Mouse (Mus musculus) lung, embryonic 14.5 days (tissue): ENCODE measurements around the gene Cenpb. TPM values are rescaled to one million over a fixed set of nuclear protein-coding genes. Genes with fewer than 3 reads are reported as not detected.

Experiments used
- ATAC-seq: fragments of 200-750 bp; cut with Nextera tagmentation; 2 replicates; pipeline ENCODE4 v1.8.0; 2017; ENCODE audit warnings: mild to moderate bottlenecking, moderate TSS enrichment, moderate library complexity; ENCODE audit not compliant: insufficient read depth
- DNase-seq: peaks from one replicate; pipeline ENCODE4 v3.0.0-alpha.2; 2015
- H3K27ac ChIP-seq: fragments of 300-500 bp; sonication (generic); 2 replicates; pipeline ENCODE4 v1.5.1; 2014; ENCODE audit warnings: low read depth, mild to moderate bottlenecking, moderate library complexity
- H3K27me3 ChIP-seq: fragments of 300-500 bp; sonication (generic); 2 replicates; pipeline ENCODE4 v1.6.1; 2014; ENCODE audit warnings: low read length, control low read depth; ENCODE audit not compliant: insufficient read depth
- H3K36me3 ChIP-seq: fragments of 300-500 bp; sonication (generic); 2 replicates; pipeline ENCODE4 v1.6.1; 2014; ENCODE audit warnings: control low read depth; ENCODE audit not compliant: insufficient read depth
- H3K4me1 ChIP-seq: fragments of 300-500 bp; sonication (generic); 2 replicates; pipeline ENCODE4 v1.6.1; 2014; ENCODE audit warnings: antibody characterized with exemption, control low read depth; ENCODE audit not compliant: insufficient read depth
- H3K4me2 ChIP-seq: fragments of 300-500 bp; sonication (generic); 2 replicates; pipeline ENCODE4 v1.6.1; 2014; ENCODE audit warnings: mild to moderate bottlenecking
- H3K4me3 ChIP-seq: fragments of 300-500 bp; sonication (generic); 2 replicates; pipeline ENCODE4 v1.5.1; 2014; ENCODE audit warnings: low read depth, low read length
- H3K9ac ChIP-seq: fragments of 300-500 bp; sonication (generic); 2 replicates; pipeline ENCODE4 v1.6.1; 2014
- H3K9me3 ChIP-seq: fragments of 300-500 bp; sonication (generic); 2 replicates; pipeline ENCODE4 v1.6.1; 2016; ENCODE audit warnings: low read depth, low read length, control low read depth
- CTCF ChIP-seq: IDR thresholded peaks from 2 replicates; pipeline ENCODE4 v1.5.1; 2016; ENCODE audit warnings: antibody characterized with exemption, low read depth
- WGBS: fragments of 180-500 bp; shearing (Covaris S2); extraction: QIAGEN DNeasy Blood & Tissue Kit; methylation state at CpG from one replicate; pipeline ENCODE4 v1.1.7; 2014; 5-methylcytosine and 5-hydroxymethylcytosine counted together
- polyA plus RNA-seq: library from polyadenylated mRNA; unstranded; fragments of >200 nt; fragmentation: Nextera tagmentation; extraction: Ambion mirVana; gene quantifications from 2 replicates; pipeline ENCODE4 v1.2.1, GENCODE M21; 2014

Cenpb gene
- polyA plus RNA-seq, 1 experiment from 2014 or later = 9.3 TPM

GRCm38 (mm10) chr2:131175286-131175944 is 4.5 kb downstream of the Cenpb start:
- peak overlapping the region; percentile 67; the same call in 1 of the 2 replicates for H3K27ac ChIP-seq
- 74% methylated on average over 3 of the region's 3 CpGs for WGBS
- no peak overlapping the region for H3K4me3 ChIP-seq
- no peaks in the 10 kb centered on the region for H3K9me3 ChIP-seq
- TF ChIP-seq CTCF = no peak
- DNase-seq (no peak), ATAC-seq (no peak)
- H3K27me3 ChIP-seq = peaks cover 28% of the 10 kb centered on the region
- H3K36me3 ChIP-seq = peaks cover 14% of the 10 kb centered on the region; the same call in 1 of the 2 replicates
- H3K4me1 ChIP-seq = peaks cover 21% of the 10 kb centered on the region
- no peak overlapping the region for H3K4me2 ChIP-seq
- no peak overlapping the region for H3K9ac ChIP-seq

DNA sequence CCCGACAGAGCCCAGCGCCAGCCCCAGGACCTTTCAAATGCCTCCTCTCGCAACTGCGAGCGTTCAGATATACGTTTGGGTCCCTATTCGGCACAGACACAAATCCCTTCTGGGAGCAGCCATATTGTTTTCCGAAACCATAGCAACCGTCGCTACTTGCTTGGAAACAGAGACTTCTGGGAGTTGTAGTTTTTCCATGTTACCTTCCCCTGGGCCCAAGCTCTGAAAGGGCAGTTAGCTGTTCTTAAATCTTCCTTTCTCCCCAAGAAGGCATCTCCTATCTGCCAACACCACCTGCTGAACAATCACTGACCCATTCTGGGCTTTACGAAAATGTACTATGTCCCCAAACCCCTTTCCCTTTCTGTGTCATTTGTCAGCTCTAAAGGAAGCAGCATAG is 5.2 kb downstream of the Cenpb start:
- H3K9me3 ChIP-seq = no peaks in the 10 kb centered on the region
- peak overlapping the region; percentile 81 for H3K4me2 ChIP-seq
- 4% methylated on average over 11 of the region's 11 CpGs for WGBS
- H3K4me3 ChIP-seq = peak overlapping the region; percentile 30
- H3K9ac ChIP-seq = peak overlapping the region; percentile 23; the same call in 1 of the 2 replicates
- H3K27ac ChIP-seq = no peak overlapping the region
- H3K27me3 ChIP-seq = peaks cover 30% of the 10 kb centered on the region
- H3K36me3 ChIP-seq = peaks cover 14% of the 10 kb centered on the region; the same call in 1 of the 2 replicates
- TF ChIP-seq CTCF = no peak
- DNase-seq = peak; percentile 92
- H3K4me1 ChIP-seq = peaks cover 21% of the 10 kb centered on the region
- ATAC-seq = peak; percentile 27; the same call in 1 of the 2 replicates

DNA sequence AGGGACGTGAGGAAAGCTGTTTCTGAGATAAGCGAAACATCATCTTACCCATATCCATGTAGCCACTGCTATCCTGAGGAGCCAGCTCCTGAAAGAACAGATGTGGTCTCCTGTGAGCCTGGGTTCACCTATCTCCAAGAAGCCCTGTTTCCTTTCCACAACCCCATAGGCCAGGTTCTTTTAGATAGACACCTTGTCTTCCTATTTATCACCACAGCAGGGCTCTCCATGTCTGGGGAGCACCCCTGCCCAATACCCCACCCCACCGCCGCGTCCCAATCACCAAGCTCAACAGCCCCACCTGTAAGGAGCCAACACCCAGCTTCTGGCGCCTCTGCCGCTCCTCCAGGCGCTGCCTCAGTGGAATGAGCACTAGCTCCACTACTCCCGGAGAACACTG is 7.5 kb downstream of the Cenpb start:
- H3K9me3 ChIP-seq = no peaks in the 10 kb centered on the region
- peaks cover 13% of the 10 kb centered on the region; the same call in 1 of the 2 replicates for H3K36me3 ChIP-seq
- H3K9ac ChIP-seq = no peak overlapping the region
- ATAC-seq (no peak), DNase-seq (no peak)
- 52% methylated on average over 9 of the region's 9 CpGs for WGBS
- no peak overlapping the region for H3K4me3 ChIP-seq
- no peak overlapping the region for H3K27ac ChIP-seq
- H3K4me2 ChIP-seq = no peak overlapping the region
- H3K27me3 ChIP-seq = peaks cover 30% of the 10 kb centered on the region
- no peak for TF ChIP-seq CTCF
- peaks cover 8% of the 10 kb centered on the region for H3K4me1 ChIP-seq

DNA sequence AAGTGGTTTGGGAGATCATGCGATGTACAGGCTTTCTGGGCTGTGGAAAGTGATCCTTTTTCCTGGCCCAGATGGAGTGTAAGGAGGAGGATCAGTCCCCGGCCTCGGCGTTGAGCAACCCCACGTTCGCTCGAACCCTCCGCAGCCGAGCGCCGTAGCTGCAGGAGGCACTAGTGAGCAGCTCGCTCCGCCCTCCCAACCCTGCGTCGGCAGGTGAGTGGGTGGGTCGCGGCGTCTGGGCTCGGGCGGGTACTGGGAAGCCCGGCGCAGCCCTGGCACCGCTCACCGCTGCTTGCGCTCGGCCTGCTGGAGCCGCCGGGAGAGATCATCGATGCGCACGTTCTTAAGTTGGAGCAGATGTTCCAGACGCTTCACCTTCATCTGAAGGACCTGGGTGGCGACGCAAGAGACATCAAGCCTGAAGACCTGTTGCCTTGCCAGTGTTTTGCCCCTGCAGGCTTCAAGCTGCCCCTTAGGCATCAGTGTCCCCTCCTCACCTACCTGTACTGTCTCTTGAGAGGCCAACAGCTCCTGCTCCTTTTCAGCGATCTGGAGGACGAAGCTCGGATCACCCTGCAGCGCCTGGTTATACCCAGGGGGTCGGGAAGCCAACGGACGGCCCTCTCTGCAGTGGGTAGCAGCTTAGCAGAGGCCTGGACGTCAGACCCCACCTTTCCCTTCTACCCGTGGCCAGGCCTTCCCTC is 8.3 kb downstream of the Cenpb start:
- H3K9me3 ChIP-seq = no peaks in the 10 kb centered on the region
- peak; percentile 40 for DNase-seq
- no peak for ATAC-seq
- TF ChIP-seq CTCF = peak; percentile 37; the same call in 1 of the 2 replicates
- H3K9ac ChIP-seq = no peak overlapping the region; the same call in 1 of the 2 replicates
- H3K4me2 ChIP-seq = peak overlapping the region; percentile 50
- H3K27me3 ChIP-seq = peaks cover 30% of the 10 kb centered on the region
- no peak overlapping the region for H3K27ac ChIP-seq
- WGBS = 9% methylated on average over 43 of the region's 43 CpGs
- peaks cover 1% of the 10 kb centered on the region for H3K4me1 ChIP-seq
- peak overlapping the region; percentile 20 for H3K4me3 ChIP-seq
- H3K36me3 ChIP-seq = peaks cover 6% of the 10 kb centered on the region; the same call in 1 of the 2 replicates

DNA sequence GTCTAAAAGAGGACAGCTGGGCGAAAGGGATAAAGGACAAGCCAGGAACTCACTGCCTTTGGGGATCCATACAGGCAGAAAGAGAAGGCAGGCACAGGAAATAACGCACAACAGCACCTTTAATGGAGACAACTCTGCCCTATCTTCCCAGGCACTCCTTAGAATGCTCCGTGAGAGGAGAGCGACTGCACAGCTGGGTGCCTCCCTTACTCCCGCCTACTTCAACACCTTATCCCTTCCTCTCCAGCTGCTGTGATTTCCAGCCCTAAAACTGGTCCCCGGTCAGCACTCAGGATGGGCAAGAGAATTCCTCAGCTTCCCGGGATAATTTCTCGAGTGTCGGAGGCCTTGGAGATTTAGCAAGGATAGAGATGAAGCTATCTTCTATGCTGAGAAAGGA is 8.9 kb downstream of the Cenpb start:
- H3K27ac ChIP-seq = no peak overlapping the region
- DNase-seq (no peak), ATAC-seq (no peak)
- H3K36me3 ChIP-seq = 0 out of 2 replicates have a peak, but pooled peaks cover 1% of the 10 kb centered on the region
- no peak overlapping the region for H3K9ac ChIP-seq
- H3K27me3 ChIP-seq = peaks cover 30% of the 10 kb centered on the region
- H3K4me3 ChIP-seq = 0 out of 2 replicates have a peak overlapping the region, but pooled peaks have one; percentile 20
- 19% methylated on average over 9 of the region's 9 CpGs for WGBS
- H3K4me1 ChIP-seq = no peaks in the 10 kb centered on the region; the same call in 1 of the 2 replicates
- peak overlapping the region; percentile 50; the same call in 1 of the 2 replicates for H3K4me2 ChIP-seq
- no peak for TF ChIP-seq CTCF
- no peaks in the 10 kb centered on the region for H3K9me3 ChIP-seq

DNA sequence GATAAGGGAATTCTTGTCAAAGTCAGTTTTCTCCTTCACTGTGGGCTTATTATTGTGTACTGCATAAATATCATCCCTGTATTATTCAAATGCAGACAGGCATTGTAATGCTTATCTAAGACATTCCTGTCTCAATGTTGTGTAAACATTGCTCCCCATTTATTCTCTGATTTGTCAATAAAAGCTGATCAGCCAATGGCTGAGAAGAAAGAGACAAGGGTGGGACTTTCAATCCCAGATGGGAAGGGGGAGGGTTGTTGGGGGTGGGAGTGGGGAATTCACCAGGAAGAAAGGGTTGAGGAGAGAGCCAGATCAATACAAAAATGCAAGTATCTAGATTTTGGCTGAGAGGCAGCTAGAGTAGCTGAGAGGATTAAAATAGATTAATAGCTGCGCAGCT is 11.0 kb downstream of the Cenpb start:
- no peak overlapping the region for H3K27ac ChIP-seq
- WGBS = 60% methylated on average over 1 of the region's 1 CpGs
- DNase-seq (no peak), ATAC-seq (0 out of 2 replicates have a peak, but pooled peaks have one; percentile 19)
- H3K4me2 ChIP-seq = no peak overlapping the region
- H3K4me3 ChIP-seq = no peak overlapping the region
- peaks cover 30% of the 10 kb centered on the region for H3K27me3 ChIP-seq
- no peak overlapping the region for H3K9ac ChIP-seq
- TF ChIP-seq CTCF = no peak
- no peaks in the 10 kb centered on the region for H3K9me3 ChIP-seq
- no peaks in the 10 kb centered on the region for H3K4me1 ChIP-seq
- no peaks in the 10 kb centered on the region for H3K36me3 ChIP-seq

- ATAC-seq (no peak), DNase-seq (no peak)
- no peaks in the 10 kb centered on the region for H3K9me3 ChIP-seq
- H3K9ac ChIP-seq = no peak overlapping the region
- H3K4me2 ChIP-seq = no peak overlapping the region
- H3K4me1 ChIP-seq = no peaks in the 10 kb centered on the region
- 73% methylated on average over 6 of the region's 6 CpGs for WGBS
- no peak overlapping the region for H3K27ac ChIP-seq
- H3K27me3 ChIP-seq = peaks cover 28% of the 10 kb centered on the region
- H3K36me3 ChIP-seq = no peaks in the 10 kb centered on the region
- TF ChIP-seq CTCF = no peak
- H3K4me3 ChIP-seq = no peak overlapping the region
Observed at GRCm38 (mm10) chr2:131167984-131168383, 11.9 kb downstream of the Cenpb start.
